Mouse (Mus musculus) C2C12 (cell line): ENCODE results near the gene Iars2. TPM values are rescaled to one million over a fixed set of nuclear protein-coding genes. Genes with fewer than 3 reads are reported as not detected.

ENCODE experiments used
- H3K27me3 ChIP-seq: one replicate; pipeline ENCODE4 v1.6.1; 2011; ENCODE audit not compliant: control insufficient read depth, insufficient read depth, insufficient read length
- H3K36me3 ChIP-seq: one replicate; pipeline ENCODE4 v1.6.1; 2011; ENCODE audit not compliant: control insufficient read depth, insufficient read depth
- H3K4me3 ChIP-seq: one replicate; pipeline ENCODE4 v1.5.1; 2011; ENCODE audit warnings: mild to moderate bottlenecking, control low read depth; ENCODE audit not compliant: poor library complexity, insufficient read depth, severe bottlenecking
- H3K79me2 ChIP-seq: one replicate; pipeline ENCODE4 v1.6.1; 2011; ENCODE audit not compliant: control insufficient read depth, insufficient read depth
- H3K79me3 ChIP-seq: one replicate; pipeline ENCODE4 v1.6.1; 2011; ENCODE audit warnings: low read depth, control low read depth
- H3ac ChIP-seq: one replicate; pipeline ENCODE3; 2011; ENCODE audit warnings: low read depth; ENCODE audit not compliant: control insufficient read depth, insufficient read length
- CEBPB ChIP-seq: IDR thresholded peaks from one replicate; pipeline ENCODE4 v1.6.1; 2011; ENCODE audit warnings: low read depth, mild to moderate bottlenecking, control low read depth, moderate library complexity
- CTCF ChIP-seq: IDR thresholded peaks from one replicate; pipeline ENCODE4 v1.5.1; 2011; ENCODE audit not compliant: control insufficient read depth, insufficient read depth, insufficient read length
- FOSL1 ChIP-seq: IDR thresholded peaks from one replicate; pipeline ENCODE4 v1.8.0; 2011; ENCODE audit warnings: mild to moderate bottlenecking, low read length; ENCODE audit not compliant: poor library complexity, insufficient read depth, severe bottlenecking
- MAX ChIP-seq: IDR thresholded peaks from one replicate; pipeline ENCODE4 v1.6.1; 2011; ENCODE audit warnings: mild to moderate bottlenecking, control low read depth
- MYOD1 ChIP-seq: IDR thresholded peaks from one replicate; pipeline ENCODE4 v1.6.1; 2011; ENCODE audit warnings: low read depth; ENCODE audit not compliant: control insufficient read depth, insufficient read length
- MYOG ChIP-seq: IDR thresholded peaks from one replicate; pipeline ENCODE4 v1.6.1; 2011; ENCODE audit not compliant: control insufficient read depth, insufficient read length; ENCODE audit errors: extremely low read depth
- USF1 ChIP-seq: IDR thresholded peaks from one replicate; pipeline ENCODE4 v1.6.1; 2011; ENCODE audit warnings: low read depth, mild to moderate bottlenecking, control low read depth, moderate library complexity
- polyA plus RNA-seq: library from polyadenylated mRNA; unstranded; fragments of >200 nt; fragmentation: generic; extraction: Trizol; gene quantifications from one replicate; pipeline ENCODE4 v1.2.1, GENCODE M21; 2012; ENCODE audit warnings: missing spikeins

Gene Iars2
- polyA plus RNA-seq, 1 experiment = 18.4 TPM

DNA sequence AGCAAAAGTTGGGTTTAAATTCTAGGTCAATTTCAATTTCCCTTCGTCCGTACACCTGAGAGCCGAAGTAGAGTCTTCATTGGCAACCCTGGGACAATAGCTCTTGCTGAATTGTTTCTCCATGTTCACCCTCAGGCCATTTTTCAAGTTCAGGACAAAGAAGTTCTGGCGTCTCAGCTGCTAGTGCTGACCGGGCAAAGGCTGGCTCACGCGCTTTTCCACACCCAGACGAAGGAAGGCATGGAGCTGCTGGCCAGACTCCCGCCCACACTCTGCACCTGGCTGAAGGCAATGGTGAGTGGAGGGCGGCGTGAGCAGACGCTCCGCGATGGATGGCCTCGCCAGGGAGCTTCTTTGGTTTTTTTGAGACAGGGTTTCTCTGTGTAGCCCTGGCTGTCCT lies 45.9 kb downstream of the Iars2 start:
- Histone ChIP-seq H3K36me3 (peaks cover 79% of the 10 kb centered on the region), H3K27me3 (no peaks in the 10 kb centered on the region), H3ac (no peak overlapping the region), H3K79me2 (no peaks in the 10 kb centered on the region), H3K79me3 (no peaks in the 10 kb centered on the region), H3K4me3 (no peak overlapping the region)
- TF ChIP-seq USF1 (no peak), MYOG (no peak), CTCF (no peak), CEBPB (no peak), FOSL1 (no peak), MYOD1 (no peak), MAX (no peak)

DNA sequence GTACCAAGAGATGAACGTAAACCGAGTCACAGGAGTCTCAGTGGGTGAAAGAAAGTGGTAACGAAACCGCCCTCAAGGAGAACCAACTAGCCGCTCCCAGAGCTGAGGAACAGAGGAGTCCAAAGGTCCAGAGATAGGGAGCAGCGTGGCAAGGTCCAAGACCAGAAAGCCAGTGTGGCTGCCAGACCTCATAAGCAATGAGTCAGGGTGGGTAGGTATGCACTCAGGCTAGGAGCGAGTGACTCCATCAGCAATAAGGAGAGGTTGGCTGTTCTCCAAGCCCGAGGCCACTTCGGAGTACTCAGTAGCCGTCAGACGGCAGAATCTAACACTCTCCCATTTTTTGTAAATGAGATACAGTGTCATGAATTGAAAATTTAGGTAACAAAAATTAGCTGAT lies 46.4 kb downstream of the Iars2 start:
- Histone ChIP-seq H3K27me3 (no peaks in the 10 kb centered on the region), H3K79me3 (no peaks in the 10 kb centered on the region), H3K79me2 (no peaks in the 10 kb centered on the region), H3ac (no peak overlapping the region), H3K4me3 (no peak overlapping the region), H3K36me3 (peaks cover 82% of the 10 kb centered on the region)
- no peak for TF ChIP-seq USF1
- no peak for TF ChIP-seq MYOD1
- no peak for TF ChIP-seq FOSL1
- no peak for TF ChIP-seq CTCF
- no peak for TF ChIP-seq CEBPB
- TF ChIP-seq MYOG = no peak
- TF ChIP-seq MAX = no peak

DNA sequence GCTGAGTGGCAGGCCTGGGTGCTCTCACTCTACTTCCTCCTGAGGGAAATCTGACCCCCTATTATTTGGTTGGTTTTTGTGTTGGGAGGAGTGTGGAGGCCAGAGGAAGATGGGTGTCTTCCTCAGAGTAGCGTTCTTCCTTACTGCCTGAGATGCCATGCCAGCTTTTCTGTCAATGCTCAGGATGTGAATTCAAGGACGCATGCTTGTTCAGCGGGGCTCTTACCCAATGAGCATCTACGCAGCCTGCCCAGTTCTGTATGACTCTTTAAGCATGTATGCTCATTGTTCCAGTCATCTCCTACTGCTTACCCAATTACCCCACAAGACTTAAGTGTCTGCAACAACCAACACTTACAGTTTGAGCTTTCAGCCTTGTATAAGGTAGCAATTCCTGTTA lies 48.6 kb downstream of the Iars2 start:
- TF ChIP-seq CTCF (no peak), CEBPB (no peak), USF1 (no peak)
- H3ac ChIP-seq = no peak overlapping the region
- peaks cover 72% of the 10 kb centered on the region for H3K36me3 ChIP-seq
- H3K79me3 ChIP-seq = no peaks in the 10 kb centered on the region
- H3K4me3 ChIP-seq = no peak overlapping the region
- no peaks in the 10 kb centered on the region for H3K27me3 ChIP-seq
- no peaks in the 10 kb centered on the region for H3K79me2 ChIP-seq

DNA sequence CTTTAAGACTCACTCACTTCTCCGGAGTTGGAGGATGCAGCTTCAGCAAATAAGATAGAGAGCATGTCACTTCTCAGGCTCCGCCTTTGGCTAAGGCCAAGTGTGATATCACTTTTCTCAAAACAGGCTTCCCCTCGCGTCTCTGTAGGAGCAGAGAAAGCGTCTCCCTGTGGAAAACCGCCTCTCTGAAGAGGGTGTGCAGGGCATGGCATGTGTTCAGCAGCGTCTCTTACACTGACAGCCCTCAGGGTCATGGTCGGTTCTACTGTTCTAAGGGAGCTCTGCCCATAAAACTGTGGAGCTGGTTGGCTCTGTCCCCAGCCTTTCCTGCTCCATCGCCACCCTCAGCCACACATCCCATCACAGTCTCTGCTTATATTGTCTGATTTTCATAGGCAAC lies 49.9 kb downstream of the Iars2 start:
- peaks cover 70% of the 10 kb centered on the region for H3K36me3 ChIP-seq
- H3K4me3 ChIP-seq = no peak overlapping the region
- H3K27me3 ChIP-seq = no peaks in the 10 kb centered on the region
- no peaks in the 10 kb centered on the region for H3K79me2 ChIP-seq
- no peak overlapping the region for H3ac ChIP-seq
- no peak for TF ChIP-seq CTCF
- TF ChIP-seq MAX = no peak
- TF ChIP-seq MYOD1 = no peak
- no peak for TF ChIP-seq FOSL1
- no peak for TF ChIP-seq CEBPB
- TF ChIP-seq MYOG = no peak
- no peak for TF ChIP-seq USF1
- no peaks in the 10 kb centered on the region for H3K79me3 ChIP-seq

DNA sequence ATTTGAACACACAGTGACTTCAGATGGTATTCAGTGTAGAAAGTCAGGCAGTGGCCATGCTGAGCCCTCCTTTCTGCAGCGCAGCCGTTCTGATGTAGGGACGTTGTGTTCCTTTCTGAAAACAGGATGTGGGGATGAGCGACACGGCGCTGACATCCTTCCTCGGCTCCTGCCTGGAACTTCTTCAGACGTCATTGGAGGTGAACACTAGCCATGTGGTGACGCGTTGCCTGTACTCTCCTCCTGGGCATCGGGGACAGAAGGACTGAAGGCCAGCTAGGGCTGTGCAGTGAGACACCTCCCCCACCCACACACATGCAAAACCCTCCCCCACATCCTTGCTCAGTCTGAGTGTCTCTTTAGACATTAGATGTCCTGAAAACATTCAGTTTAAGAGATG lies 52.2 kb downstream of the Iars2 start:
- Histone ChIP-seq H3K79me3 (no peaks in the 10 kb centered on the region), H3K4me3 (no peak overlapping the region), H3K79me2 (no peaks in the 10 kb centered on the region), H3K27me3 (no peaks in the 10 kb centered on the region), H3K36me3 (peaks cover 66% of the 10 kb centered on the region), H3ac (no peak overlapping the region)
- TF ChIP-seq FOSL1 (no peak), MYOD1 (no peak), USF1 (no peak), CEBPB (no peak), MYOG (no peak), MAX (no peak), CTCF (no peak)

DNA sequence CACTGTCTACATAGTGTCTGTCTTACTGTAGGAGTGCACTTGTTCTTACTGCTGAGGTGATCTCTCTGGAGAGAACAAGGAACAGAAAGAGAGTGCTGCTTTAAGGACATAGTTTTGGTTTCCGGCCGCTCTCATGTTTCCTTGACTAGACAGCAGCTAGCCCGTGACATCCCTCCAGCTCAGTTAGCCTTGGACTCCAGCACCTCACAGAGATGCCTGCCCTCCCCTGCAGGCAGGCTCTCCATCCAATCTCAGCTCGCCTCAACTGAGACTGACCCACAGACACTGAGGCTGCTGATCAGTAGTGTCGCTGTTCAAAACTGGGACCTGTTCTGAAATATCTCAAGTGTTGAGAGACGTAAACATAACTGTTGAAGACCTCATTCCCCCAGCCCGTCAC lies 53.2 kb downstream of the Iars2 start:
- H3K27me3 ChIP-seq = no peaks in the 10 kb centered on the region
- H3ac ChIP-seq = no peak overlapping the region
- H3K36me3 ChIP-seq = peaks cover 63% of the 10 kb centered on the region
- no peaks in the 10 kb centered on the region for H3K79me3 ChIP-seq
- TF ChIP-seq MYOG = no peak
- no peaks in the 10 kb centered on the region for H3K79me2 ChIP-seq
- H3K4me3 ChIP-seq = no peak overlapping the region
